Comparison of ENCODE assay signal across 35 mouse cellular contexts in genomic region chr3:90132745-90133144, GRCm38 (mm10).
"Had no signal": no experiment of that assay in that cellular context is flagged by ENCODE, and none has a peak within 500 bp of the region (broad histone marks: within the 10 kb centered on the region; RNA-seq: fewer than 3 reads in every experiment).

No protein-coding gene starts in this region.

- H3K9ac ChIP-seq: heart, embryonic 12.5 days; heart, embryonic 13.5 days; heart, embryonic 15.5 days; hindbrain, embryonic 12.5 days; hindbrain, embryonic 13.5 days; hindbrain, embryonic 14.5 days; hindbrain, embryonic 15.5 days; intestine, embryonic 15.5 days; kidney, embryonic 15.5 days had no signal

- H3K4me2 ChIP-seq: heart, embryonic 11.5 days; heart, embryonic 12.5 days; heart, embryonic 13.5 days; heart, embryonic 15.5 days; hindbrain, embryonic 12.5 days; hindbrain, embryonic 13.5 days; hindbrain, embryonic 14.5 days; hindbrain, embryonic 15.5 days; intestine, embryonic 15.5 days; kidney, embryonic 15.5 days had no signal

- DNase-seq: heart, postnatal 10 days; heart, postnatal 14 days; heart, postnatal 36 days; heart, postnatal 4 days; kidney, adult 11 months; kidney, adult 18-20 months; kidney, adult 2 months; kidney, adult 8-10 months; kidney, adult 9 months; kidney, postnatal 10 days; kidney, postnatal 14 days; kidney, postnatal 25 days; kidney, postnatal 36 days; kidney, postnatal 4 days; layer of hippocampus, adult 9-11 months; layer of hippocampus, postnatal 36 days had no signal

- ATAC-seq: hindbrain, embryonic 16.5 days; hindbrain, postnatal 0 days; inflammation-experienced regulatory T-cells, adult 6 months; intestine, embryonic 15.5 days; intestine, embryonic 16.5 days had no signal

- H3K4me1 ChIP-seq: heart, embryonic 12.5 days; heart, embryonic 13.5 days; heart, embryonic 15.5 days; hindbrain, embryonic 10.5 days; hindbrain, embryonic 12.5 days; hindbrain, embryonic 13.5 days; hindbrain, embryonic 15.5 days; intestine, embryonic 15.5 days had no signal

- H3K27me3 ChIP-seq: heart, embryonic 12.5 days; heart, embryonic 13.5 days; heart, embryonic 15.5 days; hindbrain, embryonic 12.5 days; hindbrain, embryonic 13.5 days; hindbrain, embryonic 15.5 days; intestine, embryonic 15.5 days; kidney, embryonic 15.5 days had no signal

- H3K36me3 ChIP-seq: heart, embryonic 10.5 days; heart, embryonic 12.5 days; heart, embryonic 13.5 days; heart, embryonic 15.5 days; hindbrain, embryonic 10.5 days; hindbrain, embryonic 12.5 days; hindbrain, embryonic 13.5 days; hindbrain, embryonic 15.5 days; intestine, embryonic 15.5 days; kidney, embryonic 15.5 days had no signal

- H3K9me3 ChIP-seq: heart, embryonic 10.5 days; heart, embryonic 12.5 days; heart, embryonic 13.5 days; heart, embryonic 15.5 days; hindbrain, embryonic 10.5 days; hindbrain, embryonic 12.5 days; hindbrain, embryonic 13.5 days; hindbrain, embryonic 15.5 days; intestine, embryonic 15.5 days; kidney, embryonic 15.5 days had no signal

- H3K27ac ChIP-seq: heart, embryonic 10.5 days; heart, embryonic 13.5 days; heart, embryonic 15.5 days; hindbrain, embryonic 10.5 days; hindbrain, embryonic 12.5 days; hindbrain, embryonic 13.5 days; hindbrain, embryonic 14.5 days; hindbrain, embryonic 15.5 days; hindbrain, postnatal 0 days; intestine, embryonic 15.5 days; kidney, embryonic 15.5 days; kidney, postnatal 0 days; layer of hippocampus, adult 2 months; left cerebral cortex, adult 2 months had no signal

- H3K4me3 ChIP-seq: heart, embryonic 10.5 days; heart, embryonic 12.5 days; heart, embryonic 13.5 days; heart, embryonic 15.5 days; hindbrain, embryonic 10.5 days; hindbrain, embryonic 12.5 days; hindbrain, embryonic 13.5 days; hindbrain, embryonic 15.5 days; intestine, embryonic 15.5 days; kidney, embryonic 15.5 days; layer of hippocampus, adult 2 months; left cerebral cortex, adult 2 months had no signal
